Mouse (Mus musculus) liver, embryonic 15.5 days (tissue): ENCODE data around the gene Gm9048. TPM values are rescaled to one million over a fixed set of nuclear protein-coding genes. Genes with fewer than 3 reads are reported as not detected.
"Not testable (repeated sequence)": the region's sequence is repeated elsewhere in the genome, so short reads cannot be mapped to it uniquely, and the experiment has no call there.

Experiments used
- ATAC-seq: fragments of 200-750 bp; cut with Nextera tagmentation; 2 replicates; pipeline ENCODE4 v1.8.0; 2017; ENCODE audit warnings: moderate number of reproducible peaks, mild to moderate bottlenecking, moderate library complexity; ENCODE audit not compliant: insufficient read depth
- H3K27ac ChIP-seq: fragments of 300-500 bp; sonication (generic); replicated peaks from 2 replicates; pipeline ENCODE4 v1.5.1; 2015; ENCODE audit warnings: mild to moderate bottlenecking, inconsistent platforms
- H3K27me3 ChIP-seq: fragments of 300-500 bp; sonication (generic); 2 replicates; pipeline ENCODE4 v1.6.1; 2015; ENCODE audit warnings: mild to moderate bottlenecking, inconsistent platforms
- H3K36me3 ChIP-seq: fragments of 300-500 bp; sonication (generic); replicated peaks from 2 replicates; pipeline ENCODE4 v1.6.1; 2015; ENCODE audit warnings: moderate library complexity, mild to moderate bottlenecking, inconsistent platforms
- H3K4me1 ChIP-seq: fragments of 300-500 bp; sonication (generic); replicated peaks from 2 replicates; pipeline ENCODE4 v1.6.1; 2015; ENCODE audit warnings: inconsistent platforms
- H3K4me2 ChIP-seq: fragments of 300-500 bp; sonication (generic); 2 replicates; pipeline ENCODE4 v1.6.1; 2015; ENCODE audit warnings: moderate library complexity, mild to moderate bottlenecking, inconsistent platforms
- H3K4me3 ChIP-seq: fragments of 300-500 bp; sonication (generic); replicated peaks from 2 replicates; pipeline ENCODE4 v1.5.1; 2015; ENCODE audit warnings: mild to moderate bottlenecking, inconsistent platforms
- H3K9ac ChIP-seq: fragments of 300-500 bp; sonication (generic); 2 replicates; pipeline ENCODE4 v1.6.1; 2015; ENCODE audit warnings: moderate library complexity, mild to moderate bottlenecking, inconsistent platforms
- H3K9me3 ChIP-seq: fragments of 300-500 bp; sonication (generic); replicated peaks from 2 replicates; pipeline ENCODE4 v1.6.1; 2016; ENCODE audit warnings: inconsistent platforms
- WGBS: fragments of 180-500 bp; shearing (Covaris S2); methylation state at CpG from one replicate; pipeline ENCODE4 v1.1.7; 2015; ENCODE audit warnings: mixed read lengths; ENCODE audit not compliant: insufficient replicate concordance; 5-methylcytosine and 5-hydroxymethylcytosine counted together
- polyA plus RNA-seq: library from polyadenylated mRNA; unstranded; fragments of >200 nt; fragmentation: Nextera tagmentation; extraction: Ambion mirVana; gene quantifications from 2 replicates; pipeline ENCODE4 v1.2.1, GENCODE M21; 2015

Gene Gm9048
- polyA plus RNA-seq, result not detected in 2 replicates

DNA sequence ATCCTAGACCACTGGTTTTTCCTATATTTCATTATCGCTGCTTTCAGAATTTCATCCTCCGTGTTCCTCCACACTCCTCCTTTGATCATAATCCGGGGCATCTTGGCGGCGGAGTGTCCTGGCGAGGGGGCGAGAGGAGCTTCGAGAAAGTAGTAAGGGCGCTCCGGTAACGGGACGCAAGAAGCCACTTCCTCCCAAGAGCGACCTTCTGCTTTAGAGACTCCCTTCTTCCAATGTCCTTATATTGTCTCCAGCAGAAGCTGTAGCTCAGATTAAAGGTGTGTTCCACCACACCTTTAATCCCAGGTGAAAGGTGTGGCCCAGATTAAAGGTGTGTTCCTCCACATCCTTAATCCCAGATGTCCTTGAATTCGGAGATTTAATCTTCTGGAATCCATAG lies at the start of gene Gm9048:
Gm9048 (minus strand) TSS at position 101 of the 400 bp plus-strand sequence.
- not testable (repeated sequence) for H3K4me1 ChIP-seq, H3K36me3 ChIP-seq, H3K27me3 ChIP-seq, H3K9me3 ChIP-seq, H3K4me3 ChIP-seq, H3K27ac ChIP-seq, ATAC-seq, H3K9ac ChIP-seq, H3K4me2 ChIP-seq
- 75% methylated on average over 1 of the region's 14 CpGs for WGBS

DNA sequence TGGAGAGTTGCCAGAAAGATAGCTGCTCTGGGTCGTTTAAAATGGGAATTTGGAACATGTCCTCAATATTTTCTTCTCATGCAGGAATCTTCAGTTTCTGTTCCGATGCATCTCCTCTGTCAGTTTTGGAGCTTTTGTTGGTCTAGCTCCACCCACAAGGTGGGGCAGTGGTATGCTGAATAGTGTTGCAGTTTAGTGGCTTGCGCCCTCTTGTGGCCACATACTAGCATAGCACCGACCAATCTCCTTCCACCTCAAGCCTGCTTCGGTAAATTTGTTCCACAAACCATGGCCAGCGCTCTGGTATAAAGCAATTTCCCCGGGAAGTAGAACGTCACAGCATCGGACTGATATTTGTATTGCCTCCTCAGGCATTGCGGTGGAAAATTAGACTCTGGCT lies 22.0 kb upstream of the Gm9048 start:
- Histone ChIP-seq H3K27ac (no peak overlapping the region), H3K27me3 (no peaks in the 10 kb centered on the region), H3K4me3 (no peak overlapping the region), H3K4me1 (no peaks in the 10 kb centered on the region), H3K4me2 (no peak overlapping the region), H3K9ac (no peak overlapping the region), H3K36me3 (no peaks in the 10 kb centered on the region), H3K9me3 (no peaks in the 10 kb centered on the region)
- ATAC-seq, result no peak
- 5% methylated on average over 10 of the region's 10 CpGs for WGBS

DNA sequence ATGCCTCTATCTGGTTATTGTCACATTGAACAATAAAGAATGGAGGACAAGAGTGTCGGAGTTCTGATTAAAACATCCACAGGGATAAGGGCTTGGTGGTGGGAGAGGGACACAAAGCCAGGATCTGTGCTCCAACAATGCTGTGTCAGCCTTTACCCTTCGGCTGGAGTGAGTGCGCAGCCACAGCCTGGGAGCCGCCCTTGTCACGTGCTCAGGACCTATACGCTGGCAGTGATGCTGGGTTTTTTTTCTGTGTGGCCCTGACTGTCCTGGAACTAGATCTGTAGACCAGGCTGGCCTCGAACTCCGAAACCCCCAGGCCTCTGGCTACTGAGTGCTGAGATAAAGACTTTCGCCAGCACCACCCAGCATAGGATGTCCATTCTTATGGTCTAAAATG lies 21.0 kb upstream of the Gm9048 start:
- ATAC-seq, result no peak
- H3K27me3 ChIP-seq, result no peaks in the 10 kb centered on the region
- H3K9me3 ChIP-seq, result no peaks in the 10 kb centered on the region
- H3K27ac ChIP-seq, result no peak overlapping the region
- 73% methylated on average over 9 of the region's 9 CpGs for WGBS
- no peak overlapping the region for H3K4me2 ChIP-seq
- H3K9ac ChIP-seq, result no peak overlapping the region
- H3K4me3 ChIP-seq, result no peak overlapping the region
- no peaks in the 10 kb centered on the region for H3K36me3 ChIP-seq
- no peaks in the 10 kb centered on the region for H3K4me1 ChIP-seq

DNA sequence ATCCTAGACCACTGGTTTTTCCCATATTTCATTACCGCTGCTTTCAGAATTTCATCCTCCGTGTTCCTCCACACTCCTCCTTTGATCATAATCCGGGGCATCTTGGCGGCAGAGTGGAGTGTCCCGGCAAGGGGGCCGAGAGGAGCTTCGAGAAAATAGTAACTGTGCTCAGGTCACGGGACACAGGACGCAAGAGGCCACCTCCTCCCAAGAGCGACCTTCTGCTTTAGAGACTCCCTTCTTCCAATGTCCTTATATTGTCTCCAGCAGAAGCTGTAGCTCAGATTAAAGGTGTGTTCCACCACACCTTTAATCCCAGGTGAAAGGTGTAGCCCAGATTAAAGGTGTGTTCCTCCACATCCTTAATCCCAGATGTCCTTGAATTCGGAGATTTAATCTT lies 5.5 kb upstream of the Gm9048 start, which contains the start of gene Gm9049:
Gm9049 (minus strand) TSS at position 101 of the 400 bp plus-strand sequence.
- H3K27ac ChIP-seq, H3K27me3 ChIP-seq, H3K9ac ChIP-seq, H3K4me1 ChIP-seq, H3K36me3 ChIP-seq, ATAC-seq, H3K9me3 ChIP-seq, H3K4me2 ChIP-seq, H3K4me3 ChIP-seq: not testable (repeated sequence)
- 78% methylated on average over 1 of the region's 11 CpGs for WGBS

DNA sequence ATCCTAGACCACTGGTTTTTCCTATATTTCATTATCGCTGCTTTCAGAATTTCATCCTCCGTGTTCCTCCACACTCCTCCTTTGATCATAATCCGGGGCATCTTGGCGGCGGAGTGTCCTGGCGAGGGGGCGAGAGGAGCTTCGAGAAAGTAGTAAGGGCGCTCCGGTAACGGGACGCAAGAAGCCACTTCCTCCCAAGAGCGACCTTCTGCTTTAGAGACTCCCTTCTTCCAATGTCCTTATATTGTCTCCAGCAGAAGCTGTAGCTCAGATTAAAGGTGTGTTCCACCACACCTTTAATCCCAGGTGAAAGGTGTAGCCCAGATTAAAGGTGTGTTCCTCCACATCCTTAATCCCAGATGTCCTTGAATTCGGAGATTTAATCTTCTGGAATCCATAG lies 5.3 kb downstream of the Gm9048 start, which contains the start of gene Gm9046:
Gm9046 (minus strand) TSS at position 101 of the 400 bp plus-strand sequence.
- not testable (repeated sequence) for H3K4me3 ChIP-seq, H3K4me2 ChIP-seq, H3K36me3 ChIP-seq, H3K4me1 ChIP-seq, ATAC-seq, H3K9me3 ChIP-seq, H3K27me3 ChIP-seq, H3K27ac ChIP-seq, H3K9ac ChIP-seq
- WGBS, result no CpG with 5 or more reads among the region's 14 CpGs

DNA sequence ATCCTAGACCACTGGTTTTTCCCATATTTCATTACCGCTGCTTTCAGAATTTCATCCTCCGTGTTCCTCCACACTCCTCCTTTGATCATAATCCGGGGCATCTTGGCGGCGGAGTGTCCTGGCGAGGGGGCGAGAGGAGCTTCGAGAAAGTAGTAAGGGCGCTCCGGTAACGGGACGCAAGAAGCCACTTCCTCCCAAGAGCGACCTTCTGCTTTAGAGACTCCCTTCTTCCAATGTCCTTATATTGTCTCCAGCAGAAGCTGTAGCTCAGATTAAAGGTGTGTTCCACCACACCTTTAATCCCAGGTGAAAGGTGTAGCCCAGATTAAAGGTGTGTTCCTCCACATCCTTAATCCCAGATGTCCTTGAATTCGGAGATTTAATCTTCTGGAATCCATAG lies 10.7 kb downstream of the Gm9048 start, which contains the start of gene Gm9045:
Gm9045 (minus strand) TSS at position 101 of the 400 bp plus-strand sequence.
- not testable (repeated sequence) for H3K9ac ChIP-seq, H3K36me3 ChIP-seq, H3K4me3 ChIP-seq, H3K9me3 ChIP-seq, H3K27ac ChIP-seq, H3K4me1 ChIP-seq, H3K27me3 ChIP-seq, H3K4me2 ChIP-seq, ATAC-seq
- no CpG with 5 or more reads among the region's 14 CpGs for WGBS

DNA sequence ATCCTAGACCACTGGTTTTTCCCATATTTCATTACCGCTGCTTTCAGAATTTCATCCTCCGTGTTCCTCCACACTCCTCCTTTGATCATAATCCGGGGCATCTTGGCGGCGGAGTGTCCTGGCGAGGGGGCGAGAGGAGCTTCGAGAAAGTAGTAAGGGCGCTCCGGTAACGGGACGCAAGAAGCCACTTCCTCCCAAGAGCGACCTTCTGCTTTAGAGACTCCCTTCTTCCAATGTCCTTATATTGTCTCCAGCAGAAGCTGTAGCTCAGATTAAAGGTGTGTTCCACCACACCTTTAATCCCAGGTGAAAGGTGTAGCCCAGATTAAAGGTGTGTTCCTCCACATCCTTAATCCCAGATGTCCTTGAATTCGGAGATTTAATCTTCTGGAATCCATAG lies 16.2 kb downstream of the Gm9048 start, which contains the start of gene Gm9044:
Gm9044 (minus strand) TSS at position 101 of the 400 bp plus-strand sequence.
- no CpG with 5 or more reads among the region's 14 CpGs for WGBS
- H3K4me3 ChIP-seq, H3K4me1 ChIP-seq: not testable (repeated sequence)

DNA sequence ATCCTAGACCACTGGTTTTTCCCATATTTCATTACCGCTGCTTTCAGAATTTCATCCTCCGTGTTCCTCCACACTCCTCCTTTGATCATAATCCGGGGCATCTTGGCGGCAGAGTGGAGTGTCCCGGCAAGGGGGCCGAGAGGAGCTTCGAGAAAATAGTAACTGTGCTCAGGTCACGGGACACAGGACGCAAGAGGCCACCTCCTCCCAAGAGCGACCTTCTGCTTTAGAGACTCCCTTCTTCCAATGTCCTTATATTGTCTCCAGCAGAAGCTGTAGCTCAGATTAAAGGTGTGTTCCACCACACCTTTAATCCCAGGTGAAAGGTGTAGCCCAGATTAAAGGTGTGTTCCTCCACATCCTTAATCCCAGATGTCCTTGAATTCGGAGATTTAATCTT lies 21.6 kb downstream of the Gm9048 start, which contains the start of gene Gm9040:
Gm9040 (minus strand) TSS at position 101 of the 400 bp plus-strand sequence.
- H3K9ac ChIP-seq, H3K4me1 ChIP-seq, H3K36me3 ChIP-seq, H3K27ac ChIP-seq, H3K4me3 ChIP-seq, H3K9me3 ChIP-seq, H3K27me3 ChIP-seq, H3K4me2 ChIP-seq, ATAC-seq: not testable (repeated sequence)
- no CpG with 5 or more reads among the region's 11 CpGs for WGBS

More for the DNA sequence above, 16.2 kb downstream of the Gm9048 start, which contains the start of gene Gm9044:
- H3K9ac ChIP-seq, H3K4me2 ChIP-seq, H3K9me3 ChIP-seq, H3K27me3 ChIP-seq, ATAC-seq, H3K36me3 ChIP-seq, H3K27ac ChIP-seq: not testable (repeated sequence)

DNA sequence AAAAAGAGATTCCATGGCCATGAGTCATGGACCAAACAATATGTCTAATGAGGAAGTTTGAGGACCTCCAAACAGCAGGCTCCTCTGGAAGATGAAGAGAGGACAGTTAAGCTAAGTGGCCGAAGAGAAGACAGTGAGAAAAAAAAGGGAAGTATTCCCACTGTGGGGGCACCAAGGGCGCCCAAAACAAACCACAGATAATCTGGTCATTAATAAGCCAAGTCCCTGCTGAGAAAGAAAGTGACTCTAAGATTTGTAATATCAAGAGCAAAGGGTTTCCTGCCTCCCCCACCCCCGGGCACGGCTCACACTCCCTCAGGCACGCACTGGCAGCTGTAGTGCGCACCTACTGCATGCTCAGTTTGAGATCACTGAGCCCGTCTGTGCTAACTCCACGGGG lies 29.5 kb downstream of the Gm9048 start:
- Histone ChIP-seq H3K9ac (no peak overlapping the region), H3K4me1 (no peaks in the 10 kb centered on the region), H3K36me3 (no peaks in the 10 kb centered on the region), H3K27ac (no peak overlapping the region), H3K4me2 (no peak overlapping the region), H3K4me3 (no peak overlapping the region), H3K27me3 (no peaks in the 10 kb centered on the region), H3K9me3 (no peaks in the 10 kb centered on the region)
- WGBS, result 24% methylated on average over 8 of the region's 8 CpGs
- ATAC-seq, result no peak

DNA sequence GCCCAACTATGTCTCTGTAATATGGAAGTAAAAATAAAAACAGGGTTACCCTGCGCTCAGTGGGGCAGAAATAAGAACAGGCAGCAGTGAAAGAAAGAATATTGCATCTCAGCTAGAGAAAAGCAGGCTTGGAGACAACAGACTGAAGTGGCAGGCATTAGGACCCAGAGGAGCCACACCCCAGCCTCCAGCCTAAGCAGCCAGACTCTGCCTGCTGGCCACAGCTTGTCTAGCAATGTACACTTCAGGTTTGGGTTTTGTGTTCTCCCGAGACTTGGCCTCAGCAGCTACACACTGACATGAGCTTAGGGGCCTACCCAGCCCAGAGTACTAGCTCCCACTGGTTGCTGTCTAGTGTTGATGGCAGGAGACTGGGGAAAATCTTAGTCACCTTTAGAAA lies 46.3 kb downstream of the Gm9048 start:
- H3K4me2 ChIP-seq, H3K36me3 ChIP-seq, H3K9me3 ChIP-seq, ATAC-seq, H3K27ac ChIP-seq, H3K4me3 ChIP-seq, H3K4me1 ChIP-seq, H3K9ac ChIP-seq, H3K27me3 ChIP-seq: not testable (repeated sequence)
- 23% methylated on average over 2 of the region's 2 CpGs for WGBS
